Mouse (Mus musculus) forelimb bud, embryonic 11.5 days (tissue): ENCODE measurements around the gene Plxnb2.

Experiments used
- DNase-seq: peaks from one replicate; pipeline ENCODE4 v3.0.0-alpha.2; 2012; ENCODE audit warnings: low read depth, low spot score

The Plxnb2 gene

DNA sequence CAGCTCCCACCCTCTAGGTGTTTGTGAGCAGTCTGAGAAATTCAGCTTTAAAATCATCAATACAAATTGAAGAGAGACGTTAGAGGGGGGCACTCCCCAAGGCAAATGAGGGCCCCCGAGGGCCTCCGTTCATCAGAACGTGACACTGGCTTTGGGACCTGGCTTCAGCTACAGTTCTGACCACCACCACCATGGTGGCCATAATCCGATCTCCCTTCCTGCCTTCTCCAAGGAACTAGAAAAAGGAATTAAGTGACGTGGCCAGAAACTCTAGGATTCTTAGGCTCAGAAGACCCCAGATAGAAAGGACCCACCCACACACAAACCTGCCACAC lies 991 bp downstream of the Plxnb2 start:
- DNase-seq: no peak

- DNase-seq: peak; percentile 52
Observed at GRCm38 (mm10) chr15:89178954-89179629, 1.5 kb downstream of the Plxnb2 start.

DNA sequence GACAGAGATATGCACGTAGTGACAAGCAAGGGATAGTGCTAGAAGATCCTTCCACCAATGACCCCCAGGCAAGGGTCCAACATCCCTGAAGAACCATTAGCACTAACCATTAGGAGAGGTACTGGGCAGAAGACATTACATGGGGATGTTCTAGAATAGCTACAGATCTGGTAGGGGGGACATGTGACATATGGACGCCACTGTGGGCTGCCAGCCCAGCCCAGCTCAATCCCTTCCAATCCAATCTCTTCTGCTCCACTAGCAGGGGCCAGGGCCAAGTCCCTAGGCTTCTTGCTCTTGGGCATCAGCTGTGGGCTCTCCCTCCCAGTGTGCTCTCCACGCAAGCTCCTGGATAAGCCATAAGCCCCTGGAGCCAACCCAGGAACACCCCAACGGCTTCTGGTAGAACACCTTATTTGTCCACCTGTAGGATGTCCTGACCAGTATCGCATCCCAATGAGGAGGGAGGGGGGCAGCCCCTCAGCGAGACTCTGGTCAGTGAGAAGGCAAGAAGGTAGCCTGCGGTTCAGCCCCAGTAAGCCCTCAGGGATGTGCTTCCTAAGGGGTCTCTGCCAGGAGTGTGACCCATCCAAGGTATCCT lies 2.2 kb downstream of the Plxnb2 start:
- DNase-seq: no peak

GRCm38 (mm10) chr15:89177576-89178259 lies 2.9 kb downstream of the Plxnb2 start:
- no peak for DNase-seq

GRCm38 (mm10) chr15:89177121-89177520 lies 3.5 kb downstream of the Plxnb2 start:
- DNase-seq: no peak

- DNase-seq: no peak
Observed at GRCm38 (mm10) chr15:89175411-89176155, 5.0 kb downstream of the Plxnb2 start.

DNA sequence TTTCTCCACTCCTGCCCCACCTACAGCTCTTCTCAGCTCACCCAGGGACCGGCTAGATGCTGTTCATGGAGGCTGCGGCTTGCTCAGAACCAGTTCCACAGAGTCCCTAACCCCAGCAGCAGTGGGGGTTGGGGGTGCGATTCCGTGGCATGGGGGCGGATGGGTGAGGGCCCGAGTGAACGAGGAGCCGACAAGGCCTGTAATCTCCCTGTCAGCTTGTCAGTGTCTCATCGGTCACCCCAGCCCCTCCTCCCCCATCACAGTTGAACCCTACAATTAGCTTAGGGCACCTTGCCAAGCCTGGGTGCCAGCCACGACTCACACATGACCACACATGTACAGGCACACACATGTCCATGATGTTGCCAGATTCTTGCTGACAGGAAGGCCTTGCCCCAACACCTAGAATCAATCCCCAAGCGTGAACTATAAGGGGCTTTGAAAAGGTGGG lies 5.7 kb downstream of the Plxnb2 start:
- DNase-seq: no peak

DNA sequence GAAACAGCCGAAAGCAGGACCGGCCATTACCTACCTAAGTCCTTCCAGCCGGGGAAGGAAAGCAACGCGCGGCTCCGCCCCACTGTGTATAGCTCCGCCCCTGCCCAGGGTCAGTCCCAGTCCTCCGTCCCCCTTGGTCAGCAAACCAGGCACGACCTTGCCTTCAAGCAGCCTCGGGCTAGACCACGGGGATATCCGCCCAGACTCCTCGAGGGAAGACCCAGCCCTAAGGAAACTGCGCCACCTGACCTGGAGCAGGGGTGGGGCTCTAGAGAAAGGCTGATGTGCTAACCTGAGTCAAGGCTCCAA lies 6.7 kb downstream of the Plxnb2 start:
- DNase-seq: peak; percentile 61

DNA sequence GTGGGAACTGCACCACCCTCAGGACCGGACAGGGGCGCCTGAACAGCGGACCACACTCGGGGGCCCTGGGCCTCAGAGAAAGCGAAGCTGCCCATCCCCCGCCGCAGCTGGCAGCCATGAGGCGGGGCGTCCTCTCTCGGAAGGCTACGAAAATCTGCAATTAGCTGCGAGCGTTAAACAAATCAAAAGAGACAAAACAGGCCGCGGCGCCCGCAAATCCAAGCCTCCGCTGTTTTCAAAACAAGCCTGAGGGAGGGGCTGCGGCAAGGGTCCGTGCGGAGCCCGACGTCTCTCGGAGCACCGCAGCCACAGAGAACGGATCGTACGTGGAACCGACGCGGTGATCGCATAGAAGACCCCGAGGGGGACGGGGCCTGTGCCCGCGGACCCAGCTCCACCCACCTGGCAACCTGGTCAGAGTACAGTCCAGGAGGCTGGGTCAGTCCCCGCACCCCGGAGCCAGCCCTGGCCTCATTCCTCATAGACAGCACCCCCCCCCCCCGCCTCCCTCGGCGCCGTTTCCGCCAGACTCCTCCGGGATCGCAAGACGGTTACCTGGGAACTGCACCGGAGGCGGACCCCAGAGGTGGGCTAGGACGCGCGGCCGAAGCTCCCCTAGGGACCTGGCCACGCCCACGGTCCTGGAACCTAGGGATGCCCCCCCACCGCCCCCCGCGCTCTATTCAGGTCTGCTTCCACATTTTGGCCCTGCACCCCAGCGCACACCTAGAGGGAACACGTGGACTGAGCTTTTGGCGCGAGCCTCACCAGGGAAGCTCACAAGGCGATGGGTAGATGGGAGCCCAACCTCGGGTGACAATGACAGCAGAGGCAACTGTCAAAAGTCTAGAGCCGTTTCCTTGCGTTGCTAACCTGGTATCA lies 7.3 kb downstream of the Plxnb2 start:
- DNase-seq: no peak

GRCm38 (mm10) chr15:89172276-89172935 lies 8.2 kb downstream of the Plxnb2 start:
- DNase-seq: no peak

DNA sequence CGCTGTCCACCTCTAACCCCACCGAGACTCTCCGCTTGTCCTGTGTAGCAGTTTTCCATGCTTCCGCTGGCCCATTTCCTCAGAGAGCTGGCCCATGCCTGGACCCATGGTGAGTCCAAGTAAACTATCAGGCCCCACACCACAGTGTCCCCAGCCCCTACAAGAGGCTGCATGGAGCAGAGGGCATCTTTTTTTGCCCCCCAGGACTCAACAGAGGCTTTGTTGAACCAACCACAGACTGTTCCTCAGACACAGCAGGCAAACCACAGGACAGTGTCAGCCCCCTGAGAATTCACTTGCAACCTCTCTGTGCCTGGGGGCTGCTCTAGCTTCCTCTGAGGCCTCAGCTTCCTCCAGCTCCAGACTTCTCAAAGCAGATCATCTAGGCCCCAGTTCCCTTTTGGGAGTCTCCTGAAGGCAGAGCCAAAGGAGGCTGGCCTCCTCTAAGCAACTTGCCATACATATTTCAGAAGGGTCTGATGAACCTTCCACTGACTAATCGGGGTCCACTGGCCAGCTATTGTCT lies 9.0 kb downstream of the Plxnb2 start:
- DNase-seq: no peak

- no peak for DNase-seq
Observed at GRCm38 (mm10) chr15:89170102-89170501, 10.5 kb downstream of the Plxnb2 start.

DNA sequence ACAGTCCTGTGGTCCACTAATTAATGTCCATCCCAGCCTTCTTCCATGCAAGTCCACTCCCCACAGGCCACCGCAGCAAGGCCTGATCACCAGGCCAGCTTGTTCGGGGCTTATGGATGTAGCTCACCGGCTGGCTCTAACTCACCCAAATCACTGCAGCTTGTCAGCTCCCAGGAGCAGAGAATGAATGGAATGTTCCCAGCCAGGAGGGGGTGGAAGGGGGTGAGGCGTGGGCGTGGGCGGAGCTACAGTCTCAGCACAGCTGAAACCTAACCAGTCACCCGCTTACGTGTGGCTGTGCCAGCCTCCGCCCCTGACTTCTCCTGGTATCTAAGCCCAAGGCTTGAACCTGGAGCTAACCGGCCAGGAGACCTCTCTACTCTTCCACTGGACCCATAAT lies 11.2 kb downstream of the Plxnb2 start:
- DNase-seq: peak; percentile 89

GRCm38 (mm10) chr15:89168922-89169321 lies 11.7 kb downstream of the Plxnb2 start:
- DNase-seq: no peak

- DNase-seq: no peak
Observed at GRCm38 (mm10) chr15:89165478-89165877, 15.1 kb downstream of the Plxnb2 start.

- DNase-seq: no peak
Observed at GRCm38 (mm10) chr15:89161397-89161796, 19.2 kb downstream of the Plxnb2 start.

GRCm38 (mm10) chr15:89158516-89158915 lies 22.1 kb downstream of the Plxnb2 start:
- DNase-seq: no peak

- peak; percentile 81 for DNase-seq
Observed at GRCm38 (mm10) chr15:89157954-89158353, 22.6 kb downstream of the Plxnb2 start.

- DNase-seq: no peak
Observed at GRCm38 (mm10) chr15:89152312-89152711, 28.3 kb downstream of the Plxnb2 start.

DNA sequence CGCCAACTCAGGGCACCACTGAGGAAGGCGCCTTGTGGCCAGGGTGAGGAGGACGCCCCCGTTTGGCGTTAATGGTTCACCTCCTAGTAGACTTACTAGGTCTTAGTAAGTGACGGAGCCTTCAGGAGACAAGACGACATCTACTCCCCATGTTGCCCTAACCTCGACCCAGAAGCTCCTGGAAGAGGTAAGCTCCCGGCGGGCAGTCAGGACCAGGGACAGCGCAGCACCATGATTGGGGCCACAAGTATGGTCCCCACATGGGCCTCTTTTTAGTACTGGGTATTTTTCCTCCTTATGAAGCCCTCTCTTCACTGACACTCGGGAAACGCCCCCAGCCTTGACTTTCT lies 30.6 kb downstream of the Plxnb2 start:
- peak; percentile 63 for DNase-seq
